Mouse (Mus musculus) brown adipose tissue, adult 24 weeks (tissue): ENCODE data around the gene Sdhaf1. TPM values are rescaled to one million over a fixed set of nuclear protein-coding genes. Genes with fewer than 3 reads are reported as not detected.

Experiments used
- H3K27ac ChIP-seq: fragments of 200-500 bp; replicated peaks from 2 replicates; pipeline ENCODE4 v1.5.1; 2012; ENCODE audit warnings: low read depth, mild to moderate bottlenecking, low read length
- H3K4me1 ChIP-seq: fragments of 200-500 bp; 2 replicates; pipeline ENCODE4 v1.6.1; 2012; ENCODE audit warnings: low read length, mixed read lengths; ENCODE audit not compliant: control insufficient read depth, insufficient read depth, insufficient read length
- H3K4me3 ChIP-seq: fragments of 200-500 bp; 2 replicates; pipeline ENCODE4 v1.5.1; 2012; ENCODE audit warnings: low read depth, mild to moderate bottlenecking, low read length, moderate library complexity; ENCODE audit not compliant: insufficient read depth
- polyA plus RNA-seq: library from polyadenylated mRNA; stranded (reverse); fragments of >200 nt; gene quantifications from 2 replicates; pipeline ENCODE4 v1.2.4, GENCODE M21; 2012; ENCODE audit not compliant: missing spikeins, insufficient read depth, insufficient read length

Gene Sdhaf1
- polyA plus RNA-seq: 18.1 and 22.7 TPM in 2 replicates

- peak within 1 kb of the TSS; percentile 82 for H3K27ac ChIP-seq
- no peaks in the 10 kb centered on the region for H3K4me1 ChIP-seq
- peak within 1 kb of the TSS; percentile 63 for H3K4me3 ChIP-seq
Measured at GRCm38 (mm10) chr7:30323795-30324194, at the start of gene Sdhaf1. Sdhaf1 (minus strand) TSS chr7:30323895.

- Histone ChIP-seq H3K27ac (no peak overlapping the region), H3K4me3 (no peak overlapping the region), H3K4me1 (no peaks in the 10 kb centered on the region)
Measured at GRCm38 (mm10) chr7:30367466-30367865, 43.8 kb upstream of the Sdhaf1 start.

DNA sequence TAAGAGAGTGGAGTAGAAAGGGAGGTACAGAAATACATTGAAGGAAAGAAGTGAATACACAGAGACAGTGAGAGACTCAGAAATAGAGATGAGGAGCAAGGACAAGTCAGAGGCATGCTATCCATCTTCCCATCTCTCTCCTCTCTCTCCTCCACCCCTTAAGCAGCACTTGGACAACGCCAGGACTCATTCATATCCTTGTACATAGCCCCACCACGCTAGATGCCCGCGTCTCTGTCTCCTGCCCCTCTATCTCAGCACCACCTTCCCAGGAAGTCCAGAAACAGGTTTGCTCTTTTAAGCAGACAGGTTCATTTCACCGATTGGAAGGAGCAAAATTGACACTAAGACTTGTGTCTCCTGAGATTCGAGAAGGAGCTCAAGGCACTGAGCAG lies 39.6 kb upstream of the Sdhaf1 start:
- Histone ChIP-seq H3K27ac (no peak overlapping the region), H3K4me3 (peak overlapping the region; percentile 56), H3K4me1 (no peaks in the 10 kb centered on the region)

- Histone ChIP-seq H3K27ac (no peak within 1 kb of the TSS), H3K4me1 (no peaks in the 10 kb centered on the region), H3K4me3 (peak within 1 kb of the TSS; percentile 56)
Measured at GRCm38 (mm10) chr7:30362652-30363343, 39.1 kb upstream of the Sdhaf1 start, which contains the start of gene Lrfn3. Lrfn3 (minus strand) TSS chr7:30362772.

DNA sequence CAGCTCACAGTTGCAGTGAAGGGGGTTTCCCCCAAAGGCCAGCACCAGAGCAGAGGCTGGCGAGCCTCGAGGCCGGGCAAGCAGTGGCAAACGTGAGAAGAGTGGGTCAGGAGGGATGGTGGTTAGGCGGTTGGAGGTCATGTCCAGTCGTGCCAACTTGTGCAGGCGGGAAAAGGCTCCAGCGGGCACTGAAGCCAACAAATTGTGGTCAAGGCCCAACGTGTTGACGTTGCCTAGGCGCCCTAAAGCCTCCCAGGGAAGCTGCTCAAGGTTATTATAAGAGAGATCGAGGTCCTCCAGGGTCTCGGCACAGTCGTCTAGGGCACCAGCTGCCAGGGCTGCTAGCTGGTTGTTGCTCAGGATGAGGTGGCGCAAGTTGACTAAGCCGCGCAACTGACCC lies 36.3 kb upstream of the Sdhaf1 start:
- Histone ChIP-seq H3K27ac (no peak overlapping the region), H3K4me3 (no peak overlapping the region), H3K4me1 (no peaks in the 10 kb centered on the region)

- Histone ChIP-seq H3K27ac (no peak overlapping the region), H3K4me1 (no peaks in the 10 kb centered on the region; the same call in 1 of the 2 replicates), H3K4me3 (no peak overlapping the region)
Measured at GRCm38 (mm10) chr7:30359276-30359865, 35.7 kb upstream of the Sdhaf1 start.

GRCm38 (mm10) chr7:30358378-30359186 lies 34.9 kb upstream of the Sdhaf1 start:
- Histone ChIP-seq H3K4me1 (no peaks in the 10 kb centered on the region; the same call in 1 of the 2 replicates), H3K4me3 (no peak overlapping the region), H3K27ac (no peak overlapping the region)

- Histone ChIP-seq H3K4me3 (no peak overlapping the region), H3K27ac (no peak overlapping the region), H3K4me1 (no peaks in the 10 kb centered on the region; the same call in 1 of the 2 replicates)
Measured at GRCm38 (mm10) chr7:30354059-30354458, 30.4 kb upstream of the Sdhaf1 start.

- H3K4me1 ChIP-seq: no peaks in the 10 kb centered on the region; the same call in 1 of the 2 replicates
- H3K4me3 ChIP-seq: no peak overlapping the region
- H3K27ac ChIP-seq: no peak overlapping the region
Measured at GRCm38 (mm10) chr7:30353279-30353822, 29.7 kb upstream of the Sdhaf1 start.

GRCm38 (mm10) chr7:30347828-30348227 lies 24.1 kb upstream of the Sdhaf1 start:
- Histone ChIP-seq H3K27ac (no peak overlapping the region), H3K4me3 (no peak overlapping the region), H3K4me1 (no peaks in the 10 kb centered on the region)

- Histone ChIP-seq H3K27ac (no peak overlapping the region), H3K4me3 (no peak overlapping the region), H3K4me1 (no peaks in the 10 kb centered on the region)
Measured at GRCm38 (mm10) chr7:30346635-30347379, 23.1 kb upstream of the Sdhaf1 start.

DNA sequence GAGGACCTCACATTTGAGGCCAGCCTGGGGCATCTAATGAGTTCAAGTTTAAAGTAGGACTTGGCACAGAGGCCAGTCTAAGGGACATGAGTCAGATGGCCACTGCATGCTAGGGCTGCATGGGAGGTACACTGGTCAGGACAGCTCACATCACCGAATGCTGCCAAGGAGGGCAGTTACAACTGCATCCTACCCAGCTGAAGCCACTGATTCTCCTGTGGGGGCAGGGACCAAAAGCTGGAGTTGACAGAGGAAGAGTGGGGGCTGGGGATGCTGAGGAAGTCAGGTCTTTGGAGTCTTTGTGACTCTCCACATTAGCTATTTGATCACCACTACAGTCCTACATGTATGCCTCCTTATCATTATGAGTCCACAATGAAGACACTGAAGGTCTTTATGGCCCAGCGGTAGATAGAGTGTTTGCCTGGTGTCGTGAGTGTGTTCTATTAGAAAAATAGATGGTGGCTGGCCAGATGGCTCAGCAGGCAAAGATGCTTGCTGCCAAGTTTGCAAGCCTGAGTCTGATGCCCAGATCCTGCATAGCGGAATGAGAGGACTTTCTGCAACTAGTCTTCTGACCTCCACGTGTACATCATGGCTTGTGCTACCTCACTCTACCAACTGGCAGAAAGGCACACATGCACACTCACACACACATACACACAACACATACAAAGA lies 15.9 kb upstream of the Sdhaf1 start:
- Histone ChIP-seq H3K4me1 (no peaks in the 10 kb centered on the region), H3K4me3 (no peak overlapping the region)

GRCm38 (mm10) chr7:30336384-30336783 lies 12.7 kb upstream of the Sdhaf1 start:
- H3K4me3 ChIP-seq: no peak overlapping the region
- no peaks in the 10 kb centered on the region for H3K4me1 ChIP-seq
- H3K27ac ChIP-seq: no peak overlapping the region

More for the DNA sequence above, 15.9 kb upstream of the Sdhaf1 start:
- H3K27ac ChIP-seq: no peak overlapping the region

GRCm38 (mm10) chr7:30335688-30336087 lies 12.0 kb upstream of the Sdhaf1 start:
- H3K27ac ChIP-seq: no peak overlapping the region
- H3K4me1 ChIP-seq: no peaks in the 10 kb centered on the region
- no peak overlapping the region for H3K4me3 ChIP-seq
